Mouse (Mus musculus) megakaryocyte-erythroid progenitor cell, adult 5-6 weeks (primary cell): ENCODE results near the gene Spaca4. TPM values are rescaled to one million over a fixed set of nuclear protein-coding genes. Genes with fewer than 3 reads are reported as not detected.

ENCODE experiments used
- ATAC-seq: replicated peaks from 2 replicates; pipeline ENCODE4 v1.8.0; 2016; ENCODE audit warnings: mild to moderate bottlenecking, inconsistent platforms; ENCODE audit not compliant: severe bottlenecking, poor library complexity, low FRiP score, low TSS enrichment
- total RNA-seq, 2 experiments: library from RNA; stranded (forward) in 1 of 2; stranded (reverse) in 1 of 2; fragments of 200-1000, 215-1000 nt in 1 of 2; fragments of >200 nt in 1 of 2; fragmentation: Nextera tagmentation in 1 of 2; gene quantifications; 2 replicates each; pipeline ENCODE4 v1.2.3; 2014 to 2017

Spaca4 gene
- total RNA-seq, 2 experiments from 2014 or later: not detected

DNA sequence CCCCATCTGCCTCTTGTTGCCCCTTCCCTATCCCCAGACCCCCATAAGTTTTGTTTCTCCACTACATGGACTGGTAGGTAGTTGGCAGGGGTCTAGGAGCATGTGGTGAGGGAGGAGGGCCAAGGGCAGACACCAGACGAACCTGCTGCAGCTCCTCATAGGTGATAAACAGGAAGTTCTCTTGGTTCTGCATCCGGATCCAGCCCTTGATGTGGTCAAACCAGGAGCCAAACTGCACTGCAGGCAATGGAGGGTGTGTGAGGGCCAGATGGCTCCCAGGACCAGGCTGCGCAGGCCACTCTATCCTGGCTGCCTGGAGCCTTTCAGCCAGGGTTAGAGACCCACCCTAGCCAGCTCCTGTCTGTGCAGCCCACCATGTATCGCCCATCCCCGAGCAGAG, 7.9 kb upstream of the Spaca4 start:
- ATAC-seq: no peak

DNA sequence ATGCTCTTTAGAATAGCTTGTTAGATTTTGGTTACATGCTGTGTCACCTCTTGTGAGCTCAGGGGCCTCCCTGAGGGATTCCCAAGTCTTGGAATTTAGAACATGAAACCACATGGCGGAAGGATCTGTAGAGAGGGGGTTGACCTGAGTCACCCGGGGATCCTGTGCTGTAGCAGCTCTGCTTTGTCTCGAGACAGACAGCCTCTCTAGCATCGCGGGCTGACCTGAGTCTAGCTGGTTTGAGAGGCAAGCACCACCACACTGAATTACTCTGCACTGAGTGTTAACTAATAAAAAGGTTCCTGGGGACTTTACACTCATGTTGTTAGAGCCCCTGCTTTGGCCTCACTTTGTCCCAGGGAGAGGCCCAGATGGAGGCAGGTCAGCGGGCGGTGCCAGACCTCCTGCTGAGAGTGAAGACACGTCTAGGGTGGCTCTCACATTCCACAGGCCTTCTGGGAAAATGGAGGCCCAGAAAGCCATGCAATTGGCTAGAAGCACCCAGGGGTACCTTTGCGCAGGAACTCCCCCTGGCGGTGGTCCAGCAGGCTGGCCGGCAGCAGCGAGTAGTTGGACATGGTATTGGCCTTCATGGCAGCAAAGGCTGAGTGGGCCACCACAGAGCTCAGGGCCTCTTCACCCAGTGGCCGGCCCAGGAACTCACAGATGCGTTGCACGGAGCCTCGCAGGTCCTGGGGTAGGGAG, 5.3 kb upstream of the Spaca4 start:
- peak; percentile 30 for ATAC-seq

DNA sequence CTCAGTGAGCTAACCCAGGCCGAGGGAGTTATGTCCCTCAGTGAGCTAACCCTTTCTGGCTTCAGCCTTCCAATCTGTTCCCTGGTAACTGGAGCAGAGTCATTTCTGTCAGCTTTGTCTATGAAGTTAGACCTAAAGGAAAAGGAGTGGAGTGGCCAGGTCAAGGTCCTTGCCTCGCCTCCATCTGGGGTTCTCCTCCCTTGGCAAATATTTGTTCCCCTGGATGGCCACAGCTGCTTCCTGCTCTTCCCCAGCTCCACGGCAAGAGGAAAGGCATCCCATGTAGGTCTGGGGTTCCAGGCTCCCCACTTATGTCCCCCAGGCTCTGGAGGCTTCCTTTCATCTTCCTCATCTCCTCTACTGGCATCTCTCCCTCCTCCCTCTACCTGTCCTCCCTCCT, 2.0 kb upstream of the Spaca4 start:
- no peak for ATAC-seq

DNA sequence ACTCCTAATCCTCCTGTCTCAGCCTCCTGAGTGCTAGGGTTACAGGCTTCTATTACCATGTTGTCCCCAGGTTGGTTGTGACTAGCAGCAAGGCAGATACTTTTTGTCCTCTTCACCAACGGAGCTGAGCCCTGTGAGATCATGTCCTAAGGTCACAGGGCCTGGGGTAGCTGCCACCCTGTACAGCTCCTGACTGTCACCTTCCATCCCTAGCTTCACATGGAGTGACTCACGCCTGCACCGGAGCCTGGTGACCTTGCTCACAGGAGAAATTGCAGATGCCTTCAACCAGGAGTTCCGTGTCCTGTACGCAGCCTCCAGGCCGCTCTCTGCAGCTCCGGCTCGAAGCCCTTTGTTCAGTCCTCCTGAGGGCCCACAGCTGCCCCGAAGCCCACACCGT, 806 bp upstream of the Spaca4 start:
- ATAC-seq: no peak

DNA sequence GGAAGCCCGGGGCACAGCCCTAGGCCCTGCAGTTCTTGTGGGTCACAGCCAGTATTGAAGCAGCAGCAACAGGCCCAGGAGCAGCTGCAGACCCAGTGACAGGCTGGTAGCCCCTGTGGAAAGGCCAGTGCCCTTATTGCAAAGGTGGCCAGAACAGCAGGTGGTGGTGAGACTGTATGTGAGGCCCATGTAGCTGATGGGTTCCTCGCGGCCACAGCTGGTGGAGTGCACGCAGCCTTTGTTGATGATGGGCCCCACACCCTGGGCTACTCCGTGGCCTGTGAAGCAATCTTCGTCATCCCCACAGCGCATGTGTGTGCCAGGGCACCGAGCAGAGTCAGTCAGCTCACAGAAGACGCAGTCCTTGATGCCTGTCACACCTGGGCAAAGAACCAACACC, 462 bp downstream of the Spaca4 start:
- no peak for ATAC-seq

DNA sequence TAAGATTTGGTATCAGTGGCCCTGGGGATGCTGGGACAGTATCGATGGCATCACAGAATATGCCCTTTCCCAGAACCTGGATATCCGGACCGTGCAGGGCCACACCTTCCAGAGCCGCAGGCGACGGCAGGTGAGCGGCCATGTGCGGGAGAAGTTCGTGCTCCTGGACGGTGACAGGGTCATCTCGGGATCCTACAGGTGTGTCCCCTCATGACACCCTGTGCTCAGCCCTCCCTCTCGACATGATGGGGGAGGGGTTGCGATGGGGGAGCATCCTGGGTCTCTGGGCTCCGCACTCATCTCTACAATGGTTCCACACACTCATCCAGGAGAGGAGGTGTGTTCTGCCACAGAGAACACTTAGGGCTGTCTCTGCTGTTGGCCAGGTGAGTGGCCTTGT, 1.8 kb downstream of the Spaca4 start:
- no peak for ATAC-seq

DNA sequence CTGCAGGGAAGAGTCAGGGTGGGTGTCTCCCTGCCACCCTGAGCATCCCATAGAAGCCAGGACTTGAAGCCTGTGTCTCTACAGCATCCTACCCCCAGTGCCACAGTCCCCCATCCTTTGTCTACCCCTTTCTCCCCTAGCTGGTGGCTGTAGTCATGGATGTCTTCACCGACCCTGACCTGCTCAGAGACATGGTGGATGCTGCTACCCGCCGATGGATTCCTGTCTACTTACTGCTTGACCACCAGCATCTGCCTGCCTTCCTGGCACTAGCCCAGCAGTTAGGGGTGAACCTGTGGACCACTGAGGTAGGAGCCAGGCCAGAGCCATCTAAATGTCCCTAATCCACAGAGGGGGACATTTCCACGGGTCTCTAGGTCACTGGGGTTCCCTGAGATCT, 2.3 kb downstream of the Spaca4 start:
- no peak for ATAC-seq

DNA sequence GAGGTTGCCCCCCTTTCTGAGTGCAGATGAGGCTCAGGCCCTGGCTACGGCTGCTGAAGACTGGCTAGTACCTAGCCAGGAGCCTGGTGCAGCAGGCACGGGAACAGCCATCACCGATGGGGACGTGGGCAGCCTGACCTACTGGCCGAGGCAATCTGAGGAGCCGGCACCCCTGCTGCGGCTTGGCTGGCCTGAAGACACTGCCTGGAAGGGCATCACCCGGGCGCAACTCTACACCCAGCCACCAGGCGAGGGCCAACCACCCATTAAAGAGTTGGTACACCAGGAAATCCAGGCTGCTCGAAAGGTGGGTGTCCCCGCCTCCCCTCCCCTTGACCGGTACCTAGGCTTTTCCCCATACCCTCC, 3.3 kb downstream of the Spaca4 start:
- ATAC-seq: no peak

DNA sequence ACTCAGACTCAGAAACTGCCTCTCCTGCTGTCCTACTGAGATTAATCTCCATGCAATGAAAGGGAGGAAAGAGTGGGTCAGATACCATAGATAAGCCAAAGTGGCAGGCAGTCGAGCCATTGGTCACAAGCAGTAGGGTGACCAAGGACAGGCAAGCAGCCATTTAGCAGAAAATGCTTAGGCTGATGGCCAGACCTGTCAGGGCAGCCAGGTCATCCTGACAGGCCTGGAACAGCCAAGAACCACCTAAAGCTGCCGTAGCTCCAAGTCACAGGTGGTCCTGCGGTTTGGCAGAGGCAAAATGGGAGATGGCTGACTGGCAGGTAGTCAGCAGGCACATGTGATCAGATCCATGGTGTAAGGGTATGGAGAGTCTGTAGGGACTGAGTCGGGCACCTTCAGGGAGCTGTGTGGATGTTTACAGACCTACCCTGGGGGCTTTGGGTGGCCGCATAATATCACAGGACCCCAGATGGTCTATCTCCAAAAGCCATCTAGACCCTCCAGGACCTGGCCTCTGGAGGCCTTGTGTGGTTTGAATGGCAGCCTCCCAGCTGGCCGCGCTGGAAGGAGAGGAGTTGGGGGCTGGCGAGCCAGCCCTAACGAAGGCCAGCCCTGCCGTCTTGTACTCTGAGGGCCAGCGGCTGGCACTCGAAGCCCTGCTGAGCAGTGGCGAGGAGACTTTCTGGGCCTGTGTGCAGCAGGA, 3.8 kb downstream of the Spaca4 start:
- ATAC-seq: no peak

DNA sequence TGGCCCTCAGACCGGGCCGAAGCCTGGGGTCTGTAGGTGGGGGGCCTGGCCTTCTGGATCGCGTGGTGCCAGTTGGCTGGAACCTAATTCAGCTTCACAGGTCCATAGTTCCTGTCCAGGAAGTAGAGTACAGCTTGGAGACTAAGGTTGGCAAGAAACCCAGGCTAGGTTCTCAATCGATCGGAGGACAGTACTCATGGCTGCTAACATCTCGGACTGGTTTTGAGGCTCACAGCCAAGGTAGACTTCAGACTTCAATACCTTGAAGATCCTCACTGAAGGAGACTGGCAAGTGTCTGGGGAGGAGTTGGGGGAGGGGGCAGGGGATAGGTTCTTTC, 4.4 kb downstream of the Spaca4 start:
- ATAC-seq: no peak

DNA sequence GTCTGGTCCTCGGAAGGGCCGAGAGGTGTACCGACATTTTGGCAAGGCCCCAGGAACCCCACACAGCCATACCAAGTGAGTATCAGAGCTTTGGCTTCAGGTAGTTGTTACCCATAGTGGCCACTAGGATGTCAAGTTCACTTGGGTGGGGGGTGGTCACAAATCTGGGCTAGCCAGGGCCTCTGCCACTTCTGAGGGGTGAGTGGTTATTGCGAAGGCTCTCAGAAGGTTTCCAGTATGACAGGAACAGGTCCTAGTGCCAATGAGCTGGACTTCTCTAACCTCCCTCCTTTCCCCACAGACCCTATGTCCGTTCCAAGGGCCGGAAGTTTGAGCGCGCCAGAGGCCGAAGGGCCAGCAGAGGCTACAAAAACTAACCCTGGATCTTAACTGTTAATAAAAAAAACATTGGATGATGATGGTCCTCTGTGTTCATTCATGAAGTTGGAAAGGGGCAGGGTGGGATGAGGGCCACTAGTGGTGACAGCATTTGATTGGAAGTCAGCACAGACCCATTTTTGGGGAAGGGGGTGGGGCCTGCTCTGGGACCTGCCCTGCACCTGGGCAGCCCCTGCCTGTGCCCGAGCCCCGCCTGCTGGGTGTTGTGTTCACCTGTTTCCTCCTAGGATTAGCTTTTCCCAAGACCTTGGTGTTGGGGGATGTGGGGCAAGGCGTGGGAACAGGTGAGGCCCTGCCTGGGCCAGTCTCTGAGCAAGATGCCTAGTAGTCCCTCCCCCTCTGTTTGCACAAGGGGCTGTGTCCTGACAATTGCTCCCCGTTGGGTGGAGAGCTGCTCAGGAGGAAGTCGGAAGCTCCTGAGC, 5.0 kb downstream of the Spaca4 start, which contains the start of gene Fam83e:
Fam83e (plus strand) TSS at position 800 of the 821 bp plus-strand sequence.
- ATAC-seq: no peak

DNA sequence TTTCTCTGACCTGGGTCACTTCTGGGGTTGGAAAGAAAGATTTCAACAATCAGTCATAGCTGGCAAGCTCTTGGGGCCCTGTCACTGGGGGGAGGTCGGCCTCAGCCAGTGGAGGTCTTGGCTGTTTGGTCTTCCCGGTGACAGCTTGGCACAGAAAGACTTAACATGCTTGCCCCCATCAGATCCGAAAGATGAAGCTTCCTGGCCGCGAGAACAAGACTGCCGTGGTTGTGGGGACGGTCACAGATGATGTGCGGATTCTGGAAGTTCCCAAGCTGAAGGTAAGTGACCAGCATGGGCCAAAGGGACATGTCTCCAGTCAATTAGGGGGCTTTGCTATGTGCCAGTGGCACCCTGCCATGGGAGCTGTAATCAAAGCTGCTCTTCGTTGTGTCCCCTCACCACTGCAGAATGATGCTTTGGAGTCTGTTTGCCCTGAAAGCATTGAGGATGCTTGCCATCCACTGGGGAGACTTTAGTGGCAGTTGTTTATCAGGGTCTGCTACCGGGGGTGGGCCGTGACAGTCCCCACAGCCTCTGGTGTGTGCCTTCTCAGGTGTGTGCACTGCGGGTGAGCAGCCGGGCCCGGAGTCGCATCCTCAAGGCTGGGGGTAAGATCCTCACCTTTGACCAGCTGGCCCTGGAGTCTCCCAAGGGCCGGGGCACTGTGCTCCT, 5.7 kb downstream of the Spaca4 start:
- ATAC-seq: no peak

DNA sequence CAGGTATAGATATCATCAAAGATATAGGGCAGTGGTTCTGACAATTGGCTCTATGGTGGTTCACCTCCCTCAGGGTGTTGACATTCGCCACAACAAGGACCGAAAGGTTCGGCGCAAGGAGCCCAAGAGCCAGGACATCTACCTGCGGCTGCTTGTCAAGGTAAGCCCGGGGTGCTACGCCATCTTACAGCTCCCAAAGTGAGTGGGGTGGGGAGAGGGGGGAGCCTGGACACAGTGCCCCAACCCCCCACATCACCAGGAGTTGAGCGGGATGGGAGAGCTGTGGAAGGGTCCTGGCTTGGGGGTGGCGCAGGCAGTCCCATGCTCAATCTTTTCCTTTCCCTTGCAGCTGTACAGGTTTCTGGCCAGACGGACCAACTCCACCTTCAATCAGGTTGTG, 6.4 kb downstream of the Spaca4 start:
- ATAC-seq: no peak

DNA sequence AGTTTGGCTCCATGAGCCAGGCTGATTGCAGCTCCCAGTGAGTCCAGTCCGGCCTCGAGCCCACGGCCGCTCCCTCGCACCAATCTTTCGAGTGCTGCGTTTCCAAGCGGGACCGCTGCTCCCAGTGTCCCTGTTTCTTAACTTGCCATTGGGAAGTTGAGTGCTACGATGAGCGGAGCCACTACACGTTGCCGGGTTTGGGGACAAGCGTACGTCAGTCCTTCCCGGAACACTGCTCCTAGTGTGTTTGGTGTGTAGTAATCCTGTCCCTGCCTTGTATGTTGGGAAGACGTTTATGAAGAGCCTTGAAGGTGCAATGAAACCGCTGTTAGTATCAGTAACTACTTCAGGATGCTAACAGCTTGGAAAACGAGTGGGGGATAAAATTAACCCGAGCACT, 7.3 kb downstream of the Spaca4 start:
- no peak for ATAC-seq

DNA sequence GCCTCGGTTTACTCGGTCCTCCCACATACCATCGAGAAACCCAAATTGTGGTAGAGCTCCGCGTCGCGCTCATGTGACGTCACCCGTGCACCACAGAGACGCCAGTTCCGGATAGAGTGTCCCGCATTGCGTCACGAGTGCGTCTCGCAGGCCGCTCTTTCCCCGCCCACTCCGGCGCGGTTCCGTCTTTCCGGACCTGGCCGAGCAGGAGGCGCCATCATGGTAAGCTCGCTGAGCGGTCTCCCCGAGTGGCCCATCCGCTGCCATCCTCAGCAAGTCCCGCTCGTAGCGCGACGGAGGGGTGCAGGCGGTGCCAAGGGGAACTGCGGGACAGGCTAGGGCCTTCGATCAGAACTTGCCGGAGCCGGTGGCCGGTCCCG, 7.7 kb downstream of the Spaca4 start, which contains the start of gene Sphk2:
Sphk2 (minus strand) TSS at position 85 of the 380 bp plus-strand sequence.
- peak; percentile 63 for ATAC-seq

DNA sequence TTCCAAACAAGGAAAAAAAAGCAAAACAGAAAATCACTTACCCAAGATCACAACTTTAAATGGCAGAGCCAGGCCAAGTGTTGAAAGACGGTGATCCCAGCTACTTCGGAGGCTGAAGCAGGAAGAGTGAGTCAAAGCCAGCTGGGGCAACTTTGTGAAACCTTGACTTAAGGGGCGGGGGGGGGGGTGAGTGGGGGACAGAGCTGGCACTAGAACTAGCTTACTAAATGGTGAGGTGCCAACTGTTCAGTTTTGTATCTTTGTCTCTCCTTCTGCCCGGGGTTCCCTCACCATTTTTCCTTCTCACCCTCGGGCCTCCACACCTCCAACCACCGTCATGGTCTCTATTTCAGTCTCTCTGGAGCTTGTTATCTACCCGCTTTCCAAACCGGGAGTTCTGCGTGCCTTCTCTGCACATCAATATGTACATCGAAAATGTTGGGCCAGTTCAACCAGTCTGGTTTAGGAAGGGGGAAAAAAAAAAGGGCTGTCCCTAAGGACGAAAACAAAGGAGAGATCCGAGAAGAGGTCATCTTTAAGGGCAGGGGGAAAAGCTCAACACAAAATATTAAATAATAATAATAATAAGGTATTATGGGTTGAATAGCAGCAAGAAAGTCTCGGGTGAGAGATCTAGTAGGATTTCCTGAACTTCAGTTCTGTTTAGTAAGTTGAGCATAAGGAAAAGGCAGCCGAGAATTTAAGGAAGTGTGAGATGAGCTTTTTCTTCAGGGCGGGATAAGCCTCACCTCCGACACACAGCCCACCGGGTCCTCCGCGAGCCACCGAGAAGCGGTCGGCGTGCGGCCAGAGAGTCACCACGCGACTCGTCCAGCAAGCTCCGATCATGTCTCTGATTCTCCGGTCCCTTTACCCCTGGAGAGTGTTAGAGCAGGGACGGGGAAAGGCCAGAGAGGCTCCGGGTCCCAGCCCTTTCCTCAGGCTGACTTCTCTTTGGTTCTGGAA, 8.4 kb downstream of the Spaca4 start:
- peak; percentile 3 for ATAC-seq

DNA sequence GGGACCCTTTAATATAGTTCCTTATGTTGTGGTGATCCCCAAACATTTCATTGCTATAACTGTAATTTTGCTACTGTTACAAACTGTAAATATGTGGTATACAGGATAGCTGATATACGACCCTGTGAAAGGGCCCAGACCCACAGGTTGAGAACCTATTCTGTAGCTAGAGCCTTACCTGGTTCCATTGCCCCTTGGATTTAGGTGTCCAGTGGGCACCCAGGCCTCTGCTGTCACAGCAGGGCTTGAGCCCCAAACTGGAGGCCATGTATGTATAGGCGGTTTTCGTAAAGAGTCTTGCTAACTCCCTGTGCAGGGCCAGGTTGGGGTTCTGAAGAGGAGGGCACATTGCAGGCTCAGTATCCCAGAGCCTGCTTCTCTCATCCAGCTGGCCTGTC, 9.2 kb downstream of the Spaca4 start:
- no peak for ATAC-seq

DNA sequence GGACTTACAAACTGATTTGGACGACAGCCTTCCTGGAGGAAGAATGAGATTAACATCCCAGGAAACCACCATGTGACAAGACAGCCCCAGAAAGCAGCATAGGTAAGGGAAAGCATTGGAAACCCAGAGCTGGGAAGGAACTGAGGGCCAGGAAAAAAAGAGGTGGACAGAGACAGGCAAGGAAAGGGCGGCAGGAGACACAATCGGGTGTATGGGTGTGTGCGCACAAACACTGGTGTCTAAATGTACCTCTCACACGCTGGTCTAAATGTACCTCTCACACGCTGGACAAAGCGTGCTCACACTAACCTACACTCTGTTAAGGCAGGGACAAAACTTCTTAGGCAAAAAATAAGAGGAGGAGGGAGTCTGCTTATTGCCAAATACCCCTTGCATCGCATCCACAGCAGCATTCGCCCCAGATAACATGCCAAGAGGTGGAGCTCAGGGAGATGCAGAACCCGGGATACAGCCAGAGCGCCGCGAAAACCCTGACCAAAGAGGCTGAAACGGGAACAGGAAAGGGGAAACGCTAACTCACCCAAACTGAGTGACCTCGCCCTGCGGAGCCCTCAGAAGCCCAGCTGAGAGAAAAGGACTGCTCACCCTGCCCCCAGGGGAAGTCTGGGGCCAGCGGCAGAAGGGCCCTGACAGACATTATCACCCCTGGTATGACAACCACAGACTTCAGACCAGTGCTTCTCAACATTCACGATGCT, 9.7 kb downstream of the Spaca4 start:
- ATAC-seq: no peak
